In the genomic region with DNA sequence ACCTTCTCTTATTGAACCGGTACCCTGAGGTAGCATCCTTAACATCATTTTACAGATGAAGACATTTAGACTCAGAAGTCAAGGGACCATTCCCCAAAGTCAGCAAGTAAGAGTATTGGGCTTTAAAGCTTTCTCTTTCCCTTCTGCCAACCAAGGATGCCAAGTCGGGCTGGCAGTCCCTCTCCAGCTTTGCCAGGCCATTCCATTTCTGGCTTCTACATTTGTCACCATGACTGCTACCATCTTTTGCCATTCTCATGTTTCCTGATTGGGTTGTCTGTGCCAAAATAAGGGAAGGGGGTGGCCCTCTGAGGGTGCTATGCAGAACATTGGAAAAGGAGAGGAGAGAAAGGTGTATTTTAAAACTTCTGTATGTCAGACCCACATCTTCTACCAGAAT, we compare ENCODE assay signal across 14 mouse cellular contexts.
DNase-seq lines count a peak whose midpoint lies in the region; ATAC-seq and TF ChIP-seq lines count a peak whose summit lies in the region.
"Had no signal": no experiment of that assay in that cellular context is flagged by ENCODE, and none has a peak within 500 bp of the region (broad histone marks: within the 10 kb centered on the region; RNA-seq: fewer than 3 reads in every experiment).

No protein-coding gene starts in this region.

- no peaks in the 10 kb centered on the region for H3K9me3 ChIP-seq in heart, embryonic 15.5 days (replicated peaks)
- H3K9me3 ChIP-seq: neural tube, embryonic 15.5 days; stomach, embryonic 15.5 days had no signal

- ATAC-seq in heart, embryonic 15.5 days (replicated peaks; ENCODE audit: insufficient number of reproducible peaks, insufficient read depth, low FRiP score, low read depth): no peak

- DNase-seq in gastrocnemius, postnatal 14 days: peak; percentile 47
- no peak for DNase-seq in gastrocnemius, postnatal 4 days (ENCODE audit: low spot score in 2 of 2)
- DNase-seq in heart, postnatal 10 days: no peak
- no peak for DNase-seq in left cerebral cortex, adult 2 months (ENCODE audit: extremely low spot score in 1 of 2, low spot score in 2 of 2)
- no peak for DNase-seq in left cerebral cortex, postnatal 36 days (ENCODE audit: low spot score in 2 of 2)
- DNase-seq: B cell, adult 2 months; cerebellum, adult 11-12 months; lung, adult 2 months had no signal

- intact Hi-C loops in gastrocnemius, postnatal 14 days (cut with DNase I; ENCODE audit: low total_unique reads): no loop called here
- intact Hi-C loops in heart, postnatal 10 days (cut with DNase I): loop anchor here (2.0 kb wide), 1 partner anchor 45 kb away; no protein-coding TSS in a partner anchor
- intact Hi-C loops in left cerebral cortex, adult 2 months (cut with DNase I): no loop called here
- intact Hi-C loops in left cerebral cortex, postnatal 36 days (cut with DNase I): loop anchor here (5.0 kb wide), 1 partner anchor 43 kb away; no protein-coding TSS in a partner anchor

- no peak overlapping the region for H3K4me2 ChIP-seq in heart, embryonic 15.5 days
- H3K4me2 ChIP-seq: neural tube, embryonic 15.5 days; stomach, embryonic 15.5 days had no signal

- no peaks in the 10 kb centered on the region for H3K27me3 ChIP-seq in heart, embryonic 15.5 days
- H3K27me3 ChIP-seq: neural tube, embryonic 15.5 days; stomach, embryonic 15.5 days had no signal

- TF ChIP-seq CTCF in left cerebral cortex, adult 2 months (IDR thresholded peaks at IDR 0.05): no peak

- 86% methylated on average over 2 of the region's 2 CpGs for whole genome bisulfite sequencing in heart, embryonic 15.5 days

- no peak overlapping the region for H3K4me3 ChIP-seq in heart, embryonic 15.5 days
- no peak overlapping the region for H3K4me3 ChIP-seq in left cerebral cortex, adult 2 months
- H3K4me3 ChIP-seq: erythroblast, embryonic 14.5 days; neural tube, embryonic 15.5 days; stomach, embryonic 15.5 days had no signal

- no peaks in the 10 kb centered on the region for H3K36me3 ChIP-seq in heart, embryonic 15.5 days
- H3K36me3 ChIP-seq: neural tube, embryonic 15.5 days; stomach, embryonic 15.5 days had no signal

- peak overlapping the region; percentile 94 for H3K27ac ChIP-seq in heart, embryonic 15.5 days
- H3K27ac ChIP-seq in left cerebral cortex, adult 2 months: peak overlapping the region; percentile 41; the same call in 1 of the 2 replicates
- H3K27ac ChIP-seq: liver, embryonic 14.5 days; macrophage had no signal

- H3K4me1 ChIP-seq in heart, embryonic 15.5 days (replicated peaks): peaks cover 52% of the 10 kb centered on the region

- H3K9ac ChIP-seq in heart, embryonic 15.5 days: no peak overlapping the region
- H3K9ac ChIP-seq: liver, embryonic 14.5 days; neural tube, embryonic 15.5 days; stomach, embryonic 15.5 days had no signal

Comparison
In these comparisons a context has a peak if more than half of its experiments do, and no peak if none do; other contexts are left out.
1. intact Hi-C loops: an anchor here in heart, postnatal 10 days (2.0 kb wide) and left cerebral cortex, postnatal 36 days (5.0 kb wide); none called in gastrocnemius, postnatal 14 days and left cerebral cortex, adult 2 months.